Mouse (Mus musculus) heart, adult 10 weeks (tissue): ENCODE measurements around the gene Pogz. TPM values are rescaled to one million over a fixed set of nuclear protein-coding genes. Genes with fewer than 3 reads are reported as not detected.

ENCODE experiments used
- polyA plus RNA-seq: library from polyadenylated mRNA; stranded (reverse); fragments of 350-450 nt; fragmentation: Illumina TruSeq; extraction: RNeasy Lipid Tissue Mini Kit (QIAGEN cat#74804); gene quantifications from one replicate; pipeline ENCODE4 v1.2.3, GENCODE M21; 2014; ENCODE audit warnings: low read depth, low replicate concordance

The Pogz gene
- polyA plus RNA-seq, result 12.5 TPM

DNA sequence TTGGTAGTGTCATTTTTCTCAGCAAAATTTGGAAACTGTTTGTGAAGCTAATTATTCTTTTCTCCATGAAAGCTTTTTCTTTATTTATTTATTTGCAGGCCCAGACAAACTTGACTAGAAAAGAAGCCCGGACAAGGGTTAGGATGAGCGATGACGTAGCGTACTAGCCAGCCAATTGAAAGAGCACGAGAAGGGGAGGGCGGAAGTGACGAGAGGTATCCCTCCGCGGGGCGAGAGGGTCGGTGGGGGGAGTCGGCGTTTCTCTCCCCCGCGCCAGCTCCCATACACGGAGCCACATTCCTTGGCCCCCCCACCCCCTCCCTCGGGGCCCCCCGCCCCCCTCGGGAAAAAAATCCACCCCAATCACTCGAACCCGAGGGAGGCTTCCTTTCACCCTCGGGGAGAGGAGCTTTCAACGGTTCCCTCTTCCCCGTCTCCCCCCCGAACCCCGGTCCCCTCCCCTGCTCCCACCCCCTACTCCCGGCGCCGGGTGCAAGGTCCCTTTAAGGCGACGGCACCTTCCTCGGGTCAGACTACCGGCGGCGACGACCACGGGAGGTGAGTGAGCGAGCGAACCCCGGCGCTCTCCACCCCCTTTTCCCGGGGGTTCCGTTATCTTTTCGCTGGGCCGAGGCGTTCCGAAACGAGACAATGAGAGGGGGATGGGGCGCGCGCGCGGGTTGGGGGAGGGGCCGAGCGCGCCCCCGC is at the start of gene Pogz:
Pogz (plus strand) TSS at position 385 of the 708 bp plus-strand sequence.

DNA sequence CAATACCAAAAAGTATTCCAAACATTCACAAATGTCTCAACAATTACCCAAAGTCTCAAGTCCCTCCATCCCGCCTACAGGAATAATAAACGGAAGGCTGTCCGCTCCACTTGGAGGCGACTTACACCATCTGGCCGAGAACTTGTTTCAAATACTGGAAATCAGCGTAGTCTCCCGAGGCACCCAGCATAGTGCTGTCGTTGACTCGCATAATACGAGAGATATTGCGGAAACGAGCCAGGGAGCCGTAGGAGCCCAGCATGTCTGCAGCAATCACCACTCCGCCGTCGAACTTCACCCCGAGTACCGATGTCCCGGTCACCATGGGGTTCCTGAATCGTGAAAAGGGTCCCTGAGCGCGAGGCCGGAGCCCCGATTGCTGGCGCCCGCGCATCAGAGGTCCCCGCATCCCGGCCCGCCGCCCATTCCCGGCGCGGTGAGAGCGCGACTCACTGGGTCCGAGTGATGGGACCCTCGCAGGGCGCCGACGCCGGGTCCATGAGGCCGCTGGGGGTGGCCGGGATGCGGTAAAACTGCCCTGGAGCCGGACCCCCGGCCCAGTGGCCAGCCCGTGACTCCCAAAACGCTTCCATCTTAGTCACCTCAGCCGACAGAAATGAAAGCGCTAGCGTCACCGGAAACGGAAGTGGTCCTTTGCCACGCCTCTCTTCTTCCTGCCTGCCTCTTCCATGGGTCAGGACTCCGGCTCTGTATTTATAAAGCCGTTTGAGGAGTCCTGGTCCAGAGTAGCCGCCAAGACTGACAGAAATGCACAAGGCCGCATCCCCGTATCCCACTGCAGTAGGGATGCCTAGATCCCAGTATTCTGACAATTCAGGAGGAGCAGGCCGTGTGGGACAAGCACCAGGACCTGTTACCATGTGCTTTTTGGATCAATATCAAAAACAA is 49.2 kb downstream of the Pogz start, which contains the start of gene Psmb4:
Psmb4 (minus strand) TSS at position 646 of the 909 bp plus-strand sequence.

Other genes starting within 250 kb of the Pogz start
- not detected for gene Gm10972, start 194.5 kb upstream of the Pogz start, polyA plus RNA-seq
- gene Tuft1, start 178.7 kb upstream of the Pogz start, polyA plus RNA-seq, result 1.9 TPM
- 3.5 TPM for gene Selenbp2, start 144.0 kb upstream of the Pogz start, polyA plus RNA-seq
- 0.42 TPM for gene Cgn, start 51.1 kb upstream of the Pogz start, polyA plus RNA-seq
- 214 TPM for gene Psmb4, start 49.4 kb downstream of the Pogz start, polyA plus RNA-seq
- 210 TPM for gene Selenbp1, start 95.5 kb downstream of the Pogz start, polyA plus RNA-seq
- gene Rfx5, start 116.5 kb downstream of the Pogz start, polyA plus RNA-seq, result 4.9 TPM
- 25.4 TPM for gene Pi4kb, start 137.2 kb downstream of the Pogz start, polyA plus RNA-seq
- 9.7 TPM for gene Zfp687, start 177.9 kb downstream of the Pogz start, polyA plus RNA-seq
- 157 TPM for gene Psmd4, start 205.0 kb downstream of the Pogz start, polyA plus RNA-seq